Mouse (Mus musculus): ENCODE measurements at regions not wholly inside any gene's neighbourhood (a gene's known extent, or its start where the extent isn't known, plus 50 kb on each side); places are given as distances from the start of the nearest gene placed in this dataset.

DNA sequence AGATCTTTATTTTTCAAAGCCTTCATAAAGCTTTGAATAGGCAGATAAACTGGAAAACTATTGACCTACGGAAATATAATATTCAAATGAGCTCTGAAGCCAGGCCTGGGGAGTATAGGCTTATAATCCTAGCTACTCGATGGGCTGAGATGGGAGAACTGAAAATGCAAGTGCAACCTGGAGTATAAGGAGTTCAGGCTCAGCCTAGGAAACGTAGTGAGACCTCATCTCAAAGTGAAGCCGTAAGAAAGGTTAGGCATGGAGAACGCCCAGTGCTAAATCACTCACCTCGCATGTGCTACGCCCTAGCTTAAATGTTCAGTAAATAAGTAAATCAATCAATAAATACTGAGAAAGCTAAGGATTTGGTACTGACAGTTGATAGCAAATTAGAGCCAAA is 432.5 kb upstream of the Ubash3b start:
- intact Hi-C loops (cut with DNase I), result no loop called here

DNA sequence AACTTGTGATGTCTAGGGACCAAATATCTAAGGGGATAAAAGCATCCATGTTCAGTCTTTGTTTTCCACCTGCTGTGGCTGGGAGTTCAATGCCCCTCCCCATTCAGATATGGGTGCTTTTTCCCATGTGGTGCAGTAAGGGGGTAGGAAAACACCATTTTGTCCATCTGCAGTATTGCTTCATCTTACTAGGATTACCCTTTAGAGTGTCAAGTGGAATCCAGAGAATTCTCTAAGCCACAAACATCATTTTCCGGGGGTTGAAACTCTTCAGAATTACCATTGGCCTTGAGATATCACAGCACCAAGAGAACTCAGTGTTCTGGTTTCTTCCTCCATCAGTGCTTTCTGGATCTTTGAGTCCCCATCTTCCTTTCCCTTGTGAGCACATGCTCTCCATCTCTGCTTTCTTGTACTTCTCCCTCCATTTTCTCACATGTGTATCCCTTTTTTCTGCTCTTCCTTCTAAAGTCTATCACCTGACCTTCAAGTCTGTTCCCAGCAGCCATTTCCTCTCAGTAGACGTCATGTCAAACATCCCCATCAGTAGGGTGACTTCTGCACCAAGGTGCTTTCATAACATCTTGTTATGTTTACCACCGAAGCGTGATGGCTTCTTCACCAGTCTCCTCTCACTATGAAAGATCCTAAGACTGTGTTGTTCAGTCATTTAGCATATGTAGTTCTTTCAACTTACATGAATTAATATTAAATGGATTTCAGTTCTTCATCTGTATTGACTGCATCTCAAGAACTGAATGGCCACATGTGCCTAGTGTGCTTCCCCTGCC is 431.6 kb upstream of the Ubash3b start:
- intact Hi-C loops (cut with DNase I), result no loop called here

DNA sequence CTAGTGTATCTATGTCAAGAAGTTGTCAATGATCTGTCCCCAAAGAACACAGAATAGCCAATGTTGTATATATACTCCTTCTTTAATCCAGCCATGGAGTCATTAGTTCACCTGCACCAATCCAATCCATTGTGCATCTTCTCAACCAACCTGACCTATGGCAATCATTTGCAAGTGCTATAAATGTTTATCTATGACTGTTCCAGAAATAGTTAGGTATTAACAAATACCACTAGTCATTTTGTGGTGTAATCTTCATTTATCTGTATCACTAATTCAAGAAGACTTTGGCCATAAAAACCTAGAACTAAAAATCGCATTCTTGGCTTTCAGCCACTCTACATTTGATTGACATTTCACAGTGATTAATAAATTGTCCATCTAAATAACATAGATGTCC is 430.6 kb upstream of the Ubash3b start:
- intact Hi-C loops (cut with DNase I), result no loop called here

DNA sequence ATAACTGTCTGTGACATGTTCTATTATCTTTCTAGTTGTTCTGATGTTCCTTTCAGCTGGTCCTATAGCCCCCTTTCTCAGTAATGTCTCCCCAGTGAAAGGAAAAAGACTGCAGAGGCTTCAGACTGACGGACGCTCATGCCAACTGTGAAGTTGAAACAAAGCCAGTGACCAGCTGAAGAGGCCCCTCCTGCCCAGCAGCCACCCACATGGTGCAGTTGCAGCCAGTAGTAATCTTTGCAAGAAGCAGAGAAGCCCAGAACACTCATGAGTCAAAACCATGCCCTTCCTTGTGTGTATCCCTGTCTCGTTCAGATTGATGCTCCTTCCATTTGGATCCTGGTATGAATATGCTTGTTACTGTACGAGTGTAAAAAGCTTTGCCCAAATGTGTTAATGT is 428.7 kb upstream of the Ubash3b start:
- intact Hi-C loops (cut with DNase I), result no loop called here

DNA sequence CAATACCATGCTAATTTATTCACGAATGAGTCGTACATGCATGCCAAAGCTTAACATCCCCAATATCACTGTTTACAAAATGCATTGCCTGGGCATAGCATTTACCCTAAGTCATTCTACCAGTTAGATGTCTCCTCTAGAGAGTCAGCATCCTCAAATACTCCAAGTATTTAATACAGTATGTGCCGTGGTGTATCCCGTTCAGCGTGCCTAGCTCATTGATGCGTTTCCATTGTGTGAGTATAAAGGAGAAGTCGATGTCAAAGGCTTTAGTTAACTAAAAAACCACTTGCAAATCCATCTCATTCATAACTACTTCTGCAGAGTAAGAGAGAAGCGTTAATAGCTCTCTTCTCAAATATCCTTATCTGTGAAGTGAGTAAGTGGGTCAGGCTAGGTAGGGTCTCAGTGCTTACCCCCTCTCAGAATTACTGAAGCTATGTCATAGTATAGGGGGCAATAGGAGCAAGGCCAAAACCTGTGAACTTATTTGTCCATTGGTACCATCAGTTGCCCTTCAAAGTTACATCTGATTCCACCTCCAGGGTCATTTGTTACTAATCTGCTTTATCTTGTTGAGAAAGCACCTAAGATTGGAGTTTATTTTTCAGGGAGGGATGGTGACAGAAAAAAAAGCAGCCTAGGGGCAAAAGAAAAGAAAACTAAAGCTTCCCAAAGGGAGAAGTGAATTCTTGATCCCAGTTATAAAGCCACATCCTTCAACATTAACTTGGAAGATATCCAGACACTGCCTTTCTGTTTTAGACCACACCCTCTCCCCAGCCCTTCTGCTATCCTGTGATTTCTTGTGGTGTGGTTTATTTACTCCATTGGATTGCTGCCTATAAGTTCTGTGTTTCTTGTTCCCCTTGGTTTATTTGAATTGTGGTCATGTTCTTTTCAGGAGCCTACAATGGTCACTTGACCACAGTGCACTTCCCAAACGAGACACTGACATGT is 427.2 kb upstream of the Ubash3b start:
- intact Hi-C loops (cut with DNase I), result no loop called here

DNA sequence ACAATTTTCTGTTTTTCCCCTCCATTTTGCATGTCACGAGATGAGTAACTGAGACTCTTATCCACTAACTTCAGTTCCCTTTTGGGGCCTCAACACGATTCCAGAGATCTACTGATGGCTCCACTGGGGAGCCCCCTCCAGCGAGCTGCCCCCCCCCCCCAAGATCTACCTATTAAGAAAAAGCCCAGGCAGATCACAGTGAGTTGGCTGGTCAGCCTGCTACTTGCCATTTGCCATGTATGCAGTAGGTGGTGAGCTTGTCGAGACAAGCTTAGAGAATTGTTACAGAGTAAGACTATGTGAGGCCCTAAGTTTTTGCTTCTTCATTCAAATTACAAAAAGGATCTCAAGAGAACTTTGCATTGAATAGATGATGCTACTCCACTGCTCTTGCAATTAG is 426.3 kb upstream of the Ubash3b start:
- intact Hi-C loops (cut with DNase I), result no loop called here

DNA sequence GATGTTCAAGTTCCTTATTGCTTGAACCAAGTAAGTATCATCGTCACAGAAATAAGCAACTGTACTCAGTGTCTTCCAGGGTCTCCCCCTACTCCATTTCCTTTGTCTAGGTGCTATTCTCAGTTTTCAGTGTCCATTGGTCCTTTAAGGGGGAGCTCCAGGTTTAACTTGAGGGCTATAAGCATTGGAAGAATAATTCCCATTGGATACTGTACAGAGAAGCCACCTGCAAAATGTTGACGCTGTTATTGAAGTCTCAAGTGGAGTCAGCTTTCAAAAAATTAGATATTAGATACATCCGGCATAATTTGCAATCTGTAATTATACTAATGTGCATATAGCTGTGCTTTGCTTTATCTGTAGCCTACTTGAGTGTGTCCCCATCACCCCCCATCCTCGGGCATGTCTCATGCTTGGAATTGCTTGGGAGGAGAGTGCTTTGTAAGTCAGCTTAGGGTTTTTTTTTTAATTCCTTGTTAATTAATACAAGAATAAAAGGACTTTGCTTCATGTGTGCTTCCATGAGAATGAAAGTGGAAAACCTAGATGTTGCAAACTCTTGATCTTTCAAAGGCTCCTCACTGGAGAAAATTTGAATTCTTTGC is 425.6 kb upstream of the Ubash3b start:
- intact Hi-C loops (cut with DNase I), result no loop called here

DNA sequence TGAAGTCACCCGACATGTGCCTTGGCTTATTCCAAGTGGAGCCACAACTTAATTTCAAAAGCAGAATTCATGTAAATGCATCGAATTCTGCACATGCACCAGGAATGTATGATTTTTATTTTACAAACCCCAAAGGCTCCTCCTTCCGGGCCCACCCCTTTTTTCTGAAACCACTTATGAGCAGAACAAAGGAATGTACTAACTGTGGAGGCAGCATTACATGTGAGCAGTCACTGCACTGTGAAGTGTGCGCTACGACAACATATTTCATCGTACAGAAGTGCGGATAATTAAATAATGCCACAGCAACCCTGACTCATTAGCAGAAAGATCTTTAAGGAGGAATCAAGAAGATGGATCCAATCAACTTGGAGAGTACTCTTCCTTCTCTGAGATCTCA is 424.8 kb upstream of the Ubash3b start:
- intact Hi-C loops (cut with DNase I), result no loop called here

DNA sequence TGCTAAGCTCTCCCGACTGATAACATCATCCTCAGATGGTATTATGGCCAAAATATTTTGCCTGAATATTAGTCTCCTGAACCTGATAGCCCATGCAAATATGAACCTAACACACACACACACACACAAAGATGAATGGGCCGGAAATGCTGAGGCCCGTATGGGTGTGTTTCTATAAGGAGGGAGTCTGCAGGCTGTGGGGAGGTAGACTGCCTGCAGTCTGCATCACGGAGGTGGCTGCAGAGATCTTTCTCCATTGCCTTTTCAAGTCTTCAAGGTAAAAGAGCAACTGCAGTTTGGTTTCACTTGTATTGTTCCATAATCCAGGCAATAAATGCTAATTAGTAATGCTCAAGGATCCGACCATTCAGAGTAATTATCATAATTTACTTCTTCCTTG is 424.3 kb upstream of the Ubash3b start:
- intact Hi-C loops (cut with DNase I), result no loop called here

DNA sequence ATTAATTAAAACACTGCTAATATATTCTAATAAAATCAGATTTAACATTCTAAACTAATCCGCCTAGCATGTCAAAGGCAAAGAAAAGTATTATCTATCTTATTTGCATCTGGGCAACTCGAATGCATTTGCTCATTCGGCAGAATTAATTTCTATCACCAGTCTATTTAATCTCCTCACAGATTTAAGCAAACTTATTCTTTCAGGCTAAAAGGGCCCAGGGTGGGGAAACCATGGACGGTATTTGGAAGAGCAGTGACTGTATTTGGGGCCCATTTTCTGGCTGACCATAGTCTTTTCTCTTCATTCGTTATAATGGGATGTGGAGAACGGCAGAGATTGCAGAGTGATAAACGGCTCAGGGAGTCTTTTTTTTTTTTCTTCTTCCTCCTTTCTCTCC is 423.5 kb upstream of the Ubash3b start:
- intact Hi-C loops (cut with DNase I), result no loop called here

DNA sequence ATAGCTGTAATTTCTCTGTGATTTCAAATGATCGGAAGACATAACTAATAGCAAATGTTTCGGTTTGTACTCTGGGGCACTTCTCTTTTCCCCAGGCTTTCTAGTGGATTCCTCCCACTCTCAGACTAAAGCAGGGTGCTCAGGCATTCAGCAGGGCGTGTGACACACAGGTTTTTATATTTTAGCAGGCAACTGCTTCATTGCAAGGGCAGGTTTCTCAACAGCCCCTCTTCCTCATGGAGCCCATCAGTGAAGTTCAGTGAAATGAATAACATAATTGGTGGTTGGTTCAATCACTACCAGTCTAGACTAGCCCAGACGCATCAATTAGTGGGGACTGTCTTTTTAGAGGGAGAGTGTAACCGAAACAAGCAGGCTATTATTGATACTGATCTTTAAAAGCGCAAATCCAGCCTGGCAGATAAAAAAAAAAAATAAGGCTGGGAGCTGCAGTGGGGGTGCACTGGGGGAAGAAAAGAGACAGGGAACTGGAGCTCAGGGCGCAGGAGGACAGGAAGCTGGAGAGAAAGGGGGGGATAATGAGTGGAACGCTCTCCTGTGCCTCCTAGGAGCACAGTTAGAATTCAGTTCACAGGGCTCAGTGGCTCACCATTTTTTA is 422.3 kb upstream of the Ubash3b start:
- intact Hi-C loops (cut with DNase I), result loop anchor here (2.0 kb wide), 1 partner anchor 109 kb away; no protein-coding TSS in a partner anchor

DNA sequence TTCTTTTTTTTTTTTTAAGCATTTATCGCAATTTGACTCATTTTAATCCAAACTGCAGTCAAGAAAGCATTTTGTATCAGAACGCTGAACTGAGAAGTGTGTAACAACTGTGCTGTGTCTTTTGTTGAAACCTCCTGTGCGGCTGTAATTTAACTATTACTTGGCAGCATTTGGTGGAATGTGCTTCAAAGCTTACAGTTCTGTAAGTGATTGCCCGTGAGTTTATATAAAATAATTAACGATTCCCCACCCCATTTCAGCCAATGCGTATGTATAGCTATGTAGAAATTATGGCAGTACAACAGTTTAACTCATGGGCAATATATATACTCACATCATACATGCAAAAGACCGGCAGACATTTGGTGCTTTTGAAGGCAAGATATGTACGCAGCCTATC is 421.8 kb upstream of the Ubash3b start:
- intact Hi-C loops (cut with DNase I), result loop anchor here (2.0 kb wide), 1 partner anchor 108 kb away; no protein-coding TSS in a partner anchor

DNA sequence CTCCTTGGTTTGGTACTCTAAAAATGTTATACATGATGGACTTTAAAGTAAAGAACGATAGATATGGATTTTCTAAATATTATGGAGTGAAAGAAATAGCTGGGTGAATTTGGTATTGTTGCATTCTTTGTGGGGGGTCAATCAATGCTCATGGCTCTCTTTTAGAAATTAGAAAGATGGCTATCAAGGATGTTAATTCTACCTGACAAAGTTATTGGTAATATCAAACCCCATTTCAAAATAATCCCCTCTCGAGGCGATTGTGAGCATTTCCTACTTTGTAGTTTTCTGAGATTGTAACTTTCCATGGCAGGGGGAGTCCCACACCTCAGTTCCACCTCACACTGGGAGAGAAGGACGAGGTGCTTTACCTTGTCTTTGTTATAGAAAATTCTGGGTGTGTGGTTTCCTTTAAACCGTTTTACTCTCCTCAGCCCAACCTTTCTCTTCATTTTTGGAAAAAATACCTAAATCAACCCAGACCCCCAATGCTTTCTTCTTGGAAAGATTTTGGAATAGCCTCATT is 421.3 kb upstream of the Ubash3b start:
- intact Hi-C loops (cut with DNase I), result loop anchor here (2.0 kb wide), 1 partner anchor 108 kb away; no protein-coding TSS in a partner anchor

DNA sequence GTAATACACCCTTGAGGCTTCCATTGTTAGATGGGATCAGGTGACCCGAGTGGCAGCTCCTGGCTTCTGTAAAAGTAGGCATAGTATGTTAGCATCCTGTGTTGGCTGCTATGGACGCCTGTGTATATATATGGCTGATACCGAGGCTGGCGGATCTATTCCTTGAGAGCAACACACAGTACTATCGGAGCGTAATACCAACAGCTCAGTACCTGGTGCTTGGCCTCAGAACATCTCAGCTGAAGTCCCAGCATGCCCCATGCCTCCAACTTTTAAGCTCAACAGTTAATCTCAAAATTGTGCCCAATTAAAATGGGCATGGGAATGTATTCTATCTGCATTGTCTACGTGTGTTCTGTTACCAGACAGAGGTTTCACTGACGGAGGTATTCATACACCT is 420.7 kb upstream of the Ubash3b start:
- intact Hi-C loops (cut with DNase I), result loop anchor here (2.0 kb wide), 1 partner anchor 107 kb away; no protein-coding TSS in a partner anchor

DNA sequence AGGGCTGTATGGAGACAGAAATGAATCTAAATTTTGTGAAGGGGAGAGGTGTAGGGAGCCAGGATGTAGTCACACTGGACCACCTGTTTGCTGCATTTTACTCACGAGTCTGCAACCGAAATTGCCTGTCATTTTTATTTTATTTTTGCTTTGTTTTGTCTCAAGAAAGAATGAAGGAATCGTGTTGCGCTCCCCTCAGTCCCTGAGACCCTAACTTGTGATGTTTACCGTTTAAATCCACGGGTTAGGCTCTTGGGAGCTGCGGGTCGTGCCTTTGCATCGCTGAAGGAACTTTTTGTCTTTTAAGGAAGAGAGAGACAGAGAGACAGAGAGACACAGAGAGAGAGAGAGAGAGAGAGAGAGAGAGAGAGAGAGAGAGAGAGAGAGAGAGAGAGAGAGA is 420.2 kb upstream of the Ubash3b start:
- intact Hi-C loops (cut with DNase I), result loop anchor here (2.0 kb wide), 2 partner anchors 107 to 369 kb away; no protein-coding TSS in a partner anchor

DNA sequence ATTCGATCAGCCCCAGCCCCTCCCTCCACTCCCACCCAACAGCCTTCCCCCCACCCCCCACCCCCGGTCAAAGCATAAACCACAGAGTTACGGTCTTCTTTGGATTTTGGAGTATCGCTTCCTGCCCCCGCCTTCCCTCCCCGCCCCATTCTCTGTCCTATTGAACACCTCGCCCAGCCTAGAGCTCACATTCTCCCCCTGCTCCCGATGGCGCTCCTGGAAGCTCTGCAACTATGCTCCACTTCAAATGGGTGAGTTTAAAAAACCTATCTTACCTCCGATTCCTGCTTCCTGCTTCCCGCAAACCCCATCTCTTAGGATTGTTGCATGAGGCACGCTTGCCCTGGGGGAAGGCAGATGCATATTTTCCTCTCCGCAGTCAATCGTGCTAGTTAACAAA is 419.7 kb upstream of the Ubash3b start:
- intact Hi-C loops (cut with DNase I), result loop anchor here (2.0 kb wide), 1 partner anchor 370 kb away; no protein-coding TSS in a partner anchor

DNA sequence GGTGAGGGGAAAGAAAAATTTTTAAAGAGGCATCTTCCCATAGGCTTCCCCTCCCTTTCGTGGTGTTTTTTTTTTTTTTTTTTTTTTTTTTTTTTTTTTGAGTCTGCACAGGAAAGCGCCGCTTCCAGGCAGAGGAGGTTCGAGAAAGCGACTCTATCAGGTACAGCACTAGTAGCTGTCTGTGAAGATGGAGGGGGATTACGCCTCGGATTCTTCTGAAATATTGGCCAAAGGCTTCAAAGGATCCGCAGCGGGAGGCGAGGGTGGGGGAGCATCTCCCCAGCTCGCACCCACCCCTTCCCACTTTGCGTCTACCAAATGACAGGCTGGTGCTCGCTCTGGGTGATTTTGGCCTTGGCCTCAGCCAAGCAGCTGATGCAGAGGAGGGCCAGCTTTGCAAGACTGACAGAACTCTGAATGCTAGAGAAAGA is 419.1 kb upstream of the Ubash3b start:
- intact Hi-C loops (cut with DNase I), result loop anchor here (2.0 kb wide), 1 partner anchor 370 kb away; no protein-coding TSS in a partner anchor

DNA sequence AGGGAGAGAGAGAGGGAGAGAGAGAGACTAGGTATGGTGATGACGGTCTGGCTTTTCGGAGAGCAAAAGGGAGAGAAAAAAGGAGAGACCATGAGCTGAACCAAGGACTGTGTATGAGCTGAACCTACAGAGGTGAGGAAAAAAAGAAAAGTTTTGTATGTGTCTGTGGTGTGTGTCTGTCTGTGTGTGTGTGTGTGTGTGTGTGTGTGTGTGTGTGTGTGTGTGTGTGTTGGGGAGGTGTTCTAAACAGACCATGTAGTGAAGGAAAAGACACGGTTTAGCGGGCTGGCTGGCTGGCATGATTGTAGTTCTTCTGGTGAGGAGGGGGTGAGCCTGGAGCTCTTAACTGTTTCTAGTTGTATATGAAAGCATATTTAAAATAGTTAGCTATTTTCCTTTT is 418.6 kb upstream of the Ubash3b start:
- intact Hi-C loops (cut with DNase I), result loop anchor here (2.0 kb wide), 1 partner anchor 371 kb away; no protein-coding TSS in a partner anchor

DNA sequence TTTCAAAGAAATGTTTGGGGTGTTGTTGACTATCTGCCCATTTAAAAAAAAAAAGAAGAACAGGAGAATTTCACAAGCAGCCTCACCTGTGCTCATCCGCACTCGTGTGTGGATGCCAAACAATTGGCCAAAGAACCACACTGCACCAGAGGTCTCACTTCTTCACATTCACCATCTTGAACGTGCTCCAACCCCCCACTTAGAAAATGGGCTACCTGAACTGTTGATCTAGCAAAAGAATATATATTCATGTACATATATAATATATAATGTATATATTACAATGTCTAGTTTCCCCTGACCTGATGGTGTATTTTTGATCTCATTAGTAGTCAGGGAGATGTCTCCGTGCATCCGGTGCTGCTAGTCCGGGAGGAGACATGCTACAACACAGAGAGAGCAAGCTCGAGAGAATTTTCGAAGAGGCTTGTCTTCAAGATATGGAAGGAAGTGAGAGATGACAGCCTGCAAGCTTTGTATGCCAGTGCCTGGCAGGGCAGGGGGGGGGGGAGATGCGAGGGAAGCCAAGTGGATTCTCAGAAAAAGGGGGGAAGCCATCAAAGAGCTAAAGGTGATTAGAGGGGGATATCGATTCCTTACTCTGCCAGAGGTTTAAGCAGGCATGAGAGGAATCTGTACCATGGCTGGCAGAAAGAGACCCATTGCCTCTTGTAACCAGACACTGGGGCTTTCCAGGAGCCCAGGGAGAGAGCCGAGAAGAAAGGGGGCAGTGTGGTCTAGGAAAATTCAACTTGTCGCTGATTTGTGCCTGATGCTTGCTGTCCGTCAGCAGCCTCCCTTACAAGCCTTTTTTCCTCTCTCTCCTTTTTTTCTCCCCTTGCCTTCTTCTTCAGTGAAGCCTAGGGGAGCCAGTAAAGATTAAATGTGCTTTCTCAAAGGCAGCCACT is 417.9 kb upstream of the Ubash3b start:
- intact Hi-C loops (cut with DNase I), result loop anchor here (2.0 kb wide), 1 partner anchor 371 kb away; no protein-coding TSS in a partner anchor
